Mouse (Mus musculus): ENCODE results near the gene Ebna1bp2. TPM values are rescaled to one million over a fixed set of nuclear protein-coding genes. Genes with fewer than 3 reads are reported as not detected.

Ebna1bp2 gene
- 90.4 and 94.5 TPM in 2 replicates for polyA plus RNA-seq (2015; fragmentation: Nextera tagmentation; extraction: Ambion mirVana)

DNA sequence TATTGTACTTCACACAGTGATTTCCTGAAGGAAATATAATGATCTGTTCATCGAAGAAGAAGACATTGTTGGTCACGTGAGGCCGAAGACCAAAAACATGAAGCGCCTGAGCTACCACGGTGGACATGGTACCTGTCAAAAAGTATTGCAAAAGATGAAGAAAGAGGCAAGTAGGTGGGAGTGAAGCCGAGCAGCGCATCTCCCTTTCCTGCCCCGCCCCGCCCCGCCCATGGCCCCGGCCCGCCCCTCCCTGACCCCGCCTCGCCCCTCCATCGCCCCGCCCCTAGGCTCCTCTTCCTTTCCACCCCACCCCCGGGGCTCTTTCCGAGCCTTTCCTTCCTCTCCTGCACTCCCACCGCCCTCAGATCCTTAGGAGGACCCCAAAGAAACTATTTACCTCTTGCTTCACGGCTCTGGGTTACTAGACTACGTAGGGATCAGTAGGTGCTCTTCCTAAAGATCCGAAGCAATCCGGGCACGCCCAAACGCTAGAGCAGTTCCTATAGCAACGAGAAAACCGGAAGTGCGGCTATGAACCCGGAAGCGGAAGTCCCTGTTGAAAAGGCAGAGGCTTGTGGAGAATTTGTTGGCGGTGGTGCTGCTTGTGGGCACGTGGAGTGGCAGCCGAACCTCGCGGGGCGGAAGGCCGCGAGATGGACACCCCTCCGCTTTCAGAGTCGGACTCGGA is at the start of gene Ebna1bp2, which contains the start of gene Cfap57:
Ebna1bp2 (plus strand) TSS at position 521 of the 688 bp plus-strand sequence.
Cfap57 (minus strand) TSS at position 499 of the 688 bp plus-strand sequence.
- DNase-seq (ENCODE audit: low spot score) (peak; percentile 88), ATAC-seq (ENCODE audit: low FRiP score, low TSS enrichment) (peak; percentile 93)
- peak within 1 kb of the TSS; percentile 91 for H3K4me2 ChIP-seq (replicated peaks; ENCODE audit: low read depth)
- no peaks in the 10 kb centered on the region for H3K27me3 ChIP-seq (ENCODE audit: control insufficient read depth, insufficient read depth, low read length)
- H3K4me1 ChIP-seq (replicated peaks; ENCODE audit: control insufficient read depth, insufficient read depth): no peaks in the 10 kb centered on the region
- no peaks in the 10 kb centered on the region for H3K9me3 ChIP-seq (ENCODE audit: control insufficient read depth, low read length)
- TF ChIP-seq CTCF (IDR thresholded peaks at IDR 0.05; ENCODE audit: low read depth) (no peak), EP300 (optimal IDR thresholded peaks at IDR 0.05) (no peak)
- WGBS: 1% methylated on average over 41 of the region's 41 CpGs
- H3K9ac ChIP-seq (ENCODE audit: low read length): peak within 1 kb of the TSS; percentile 81
- peaks cover 16% of the 10 kb centered on the region for H3K36me3 ChIP-seq (ENCODE audit: control insufficient read depth, insufficient read depth, low read length)
- 0 out of 2 replicates have a peak within 1 kb of the TSS, but pooled peaks have one; percentile 35 for H3K27ac ChIP-seq (replicated peaks)
- H3K4me3 ChIP-seq (ENCODE audit: low read depth, low read length): peak within 1 kb of the TSS; percentile 76

DNA sequence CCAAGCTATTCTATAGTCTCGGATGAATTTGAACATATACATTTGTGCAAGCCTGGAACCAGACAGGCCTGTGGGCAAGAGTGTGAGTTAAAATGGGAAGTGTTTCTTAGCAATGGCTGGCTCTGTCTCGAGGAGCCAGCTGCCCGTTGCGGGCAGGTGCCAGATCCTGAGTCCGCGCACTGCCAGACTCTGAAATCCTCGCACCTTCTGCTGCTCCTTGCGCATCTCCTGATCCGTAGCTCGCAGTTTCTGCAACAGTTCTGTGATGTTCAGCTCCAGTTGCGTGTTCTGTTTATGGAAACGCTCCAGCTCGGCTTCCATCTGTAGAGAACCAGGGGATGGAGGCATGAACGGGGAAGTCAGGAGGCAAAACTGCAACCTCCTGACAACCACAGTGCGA is 49.2 kb upstream of the Ebna1bp2 start:
- DNase-seq (ENCODE audit: low spot score) (no peak), ATAC-seq (ENCODE audit: low FRiP score, low TSS enrichment) (no peak)
- no peak overlapping the region for H3K4me3 ChIP-seq (ENCODE audit: low read depth, low read length)
- 78% methylated on average over 15 of the region's 15 CpGs for WGBS
- no peaks in the 10 kb centered on the region for H3K9me3 ChIP-seq (ENCODE audit: control insufficient read depth, low read length)
- no peaks in the 10 kb centered on the region for H3K4me1 ChIP-seq (replicated peaks; ENCODE audit: control insufficient read depth, insufficient read depth)
- no peak overlapping the region for H3K27ac ChIP-seq (replicated peaks)
- TF ChIP-seq CTCF (IDR thresholded peaks at IDR 0.05; ENCODE audit: low read depth) (no peak), EP300 (optimal IDR thresholded peaks at IDR 0.05) (no peak)
- no peaks in the 10 kb centered on the region for H3K27me3 ChIP-seq (ENCODE audit: control insufficient read depth, insufficient read depth, low read length)
- H3K36me3 ChIP-seq (ENCODE audit: control insufficient read depth, insufficient read depth, low read length): no peaks in the 10 kb centered on the region
- no peak overlapping the region for H3K9ac ChIP-seq (ENCODE audit: low read length)
- H3K4me2 ChIP-seq (replicated peaks; ENCODE audit: low read depth): no peak overlapping the region

DNA sequence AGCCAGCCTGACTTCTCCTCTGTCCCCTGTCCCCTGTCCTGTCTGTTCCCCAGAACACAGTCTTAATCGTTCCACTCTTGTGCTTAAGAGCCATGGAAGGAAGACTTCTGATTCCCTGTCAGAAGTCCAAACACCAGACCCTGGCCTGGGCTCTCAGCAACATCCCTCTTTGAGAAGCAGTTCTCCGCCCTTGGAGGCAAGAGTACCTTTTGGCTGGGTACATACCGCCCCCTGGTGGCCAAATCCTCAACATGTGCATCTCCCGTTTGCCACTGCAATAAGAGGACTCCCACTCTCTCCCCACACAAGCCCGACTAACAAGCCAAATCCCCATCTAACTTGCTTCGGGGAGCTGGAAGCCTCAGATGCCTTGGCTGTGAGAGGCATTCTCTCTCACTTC is 44.5 kb upstream of the Ebna1bp2 start:
- WGBS: 4% methylated on average over 6 of the region's 6 CpGs
- Histone ChIP-seq H3K27ac (replicated peaks) (no peak overlapping the region), H3K9ac (ENCODE audit: low read length) (no peak overlapping the region), H3K9me3 (ENCODE audit: control insufficient read depth, low read length) (no peaks in the 10 kb centered on the region), H3K36me3 (ENCODE audit: control insufficient read depth, insufficient read depth, low read length) (no peaks in the 10 kb centered on the region), H3K4me2 (replicated peaks; ENCODE audit: low read depth) (no peak overlapping the region), H3K27me3 (ENCODE audit: control insufficient read depth, insufficient read depth, low read length) (no peaks in the 10 kb centered on the region), H3K4me3 (ENCODE audit: low read depth, low read length) (no peak overlapping the region), H3K4me1 (replicated peaks; ENCODE audit: control insufficient read depth, insufficient read depth) (no peaks in the 10 kb centered on the region)
- DNase-seq (ENCODE audit: low spot score) (peak; percentile 84), ATAC-seq (ENCODE audit: low FRiP score, low TSS enrichment) (peak; percentile 55; the same call in 1 of the 2 replicates)
- peak; percentile 92 for TF ChIP-seq CTCF (IDR thresholded peaks at IDR 0.05; ENCODE audit: low read depth)
- no peak for TF ChIP-seq EP300 (optimal IDR thresholded peaks at IDR 0.05)

DNA sequence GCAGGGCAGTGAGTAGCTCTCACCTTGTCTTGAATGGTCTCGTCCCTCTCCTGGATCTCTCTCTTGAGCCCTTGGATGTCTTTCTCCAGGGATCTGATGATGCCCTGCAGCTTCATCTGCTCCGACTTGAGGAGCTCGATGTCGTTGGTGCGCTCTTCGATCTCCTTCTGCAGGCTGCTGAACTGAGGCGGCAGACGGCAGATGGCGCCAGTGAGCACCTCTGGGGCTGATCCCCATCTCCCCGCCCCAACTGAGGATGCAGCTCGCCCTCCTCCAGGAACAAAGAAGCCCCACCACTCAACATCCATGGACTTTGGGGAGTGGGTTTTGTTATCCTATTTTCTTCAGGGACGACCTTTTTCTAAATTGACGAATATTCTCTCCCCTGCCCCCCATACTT is 41.3 kb upstream of the Ebna1bp2 start:
- Histone ChIP-seq H3K27ac (replicated peaks) (no peak overlapping the region), H3K9ac (ENCODE audit: low read length) (no peak overlapping the region), H3K27me3 (ENCODE audit: control insufficient read depth, insufficient read depth, low read length) (no peaks in the 10 kb centered on the region), H3K9me3 (ENCODE audit: control insufficient read depth, low read length) (no peaks in the 10 kb centered on the region), H3K4me3 (ENCODE audit: low read depth, low read length) (no peak overlapping the region), H3K36me3 (ENCODE audit: control insufficient read depth, insufficient read depth, low read length) (no peaks in the 10 kb centered on the region), H3K4me2 (replicated peaks; ENCODE audit: low read depth) (no peak overlapping the region), H3K4me1 (replicated peaks; ENCODE audit: control insufficient read depth, insufficient read depth) (no peaks in the 10 kb centered on the region)
- DNase-seq (ENCODE audit: low spot score) (peak; percentile 47), ATAC-seq (ENCODE audit: low FRiP score, low TSS enrichment) (no peak)
- WGBS: 50% methylated on average over 13 of the region's 13 CpGs
- TF ChIP-seq CTCF (IDR thresholded peaks at IDR 0.05; ENCODE audit: low read depth) (peak; percentile 69), EP300 (optimal IDR thresholded peaks at IDR 0.05) (no peak)

DNA sequence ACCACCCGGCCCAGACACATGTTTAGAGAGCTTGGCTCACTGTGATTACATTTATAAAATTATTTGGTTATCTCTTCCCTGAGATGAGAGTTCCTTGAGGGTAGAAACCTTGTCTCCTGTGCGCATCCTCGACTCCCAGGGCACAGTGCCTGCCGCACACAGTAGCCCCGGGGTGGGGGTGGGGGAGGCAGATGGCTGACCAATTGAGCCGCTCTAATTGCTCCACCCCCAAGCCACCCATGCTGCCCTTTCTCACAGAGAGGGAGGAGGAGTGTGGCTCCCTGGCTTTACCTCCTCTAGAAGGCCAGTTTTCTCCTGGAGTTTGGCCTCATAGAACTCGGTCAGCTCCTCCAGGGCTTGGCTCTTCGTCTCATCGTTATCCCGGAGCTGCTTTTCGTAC is 39.1 kb upstream of the Ebna1bp2 start:
- DNase-seq (ENCODE audit: low spot score): no peak
- Histone ChIP-seq H3K36me3 (ENCODE audit: control insufficient read depth, insufficient read depth, low read length) (no peaks in the 10 kb centered on the region), H3K4me3 (ENCODE audit: low read depth, low read length) (no peak overlapping the region), H3K27me3 (ENCODE audit: control insufficient read depth, insufficient read depth, low read length) (no peaks in the 10 kb centered on the region), H3K9ac (ENCODE audit: low read length) (no peak overlapping the region), H3K4me2 (replicated peaks; ENCODE audit: low read depth) (no peak overlapping the region), H3K27ac (replicated peaks) (no peak overlapping the region), H3K4me1 (replicated peaks; ENCODE audit: control insufficient read depth, insufficient read depth) (no peaks in the 10 kb centered on the region), H3K9me3 (ENCODE audit: control insufficient read depth, low read length) (no peaks in the 10 kb centered on the region)
- ATAC-seq (ENCODE audit: low FRiP score, low TSS enrichment): no peak
- TF ChIP-seq CTCF (IDR thresholded peaks at IDR 0.05; ENCODE audit: low read depth) (no peak), EP300 (optimal IDR thresholded peaks at IDR 0.05) (no peak)
- WGBS: 48% methylated on average over 11 of the region's 11 CpGs

DNA sequence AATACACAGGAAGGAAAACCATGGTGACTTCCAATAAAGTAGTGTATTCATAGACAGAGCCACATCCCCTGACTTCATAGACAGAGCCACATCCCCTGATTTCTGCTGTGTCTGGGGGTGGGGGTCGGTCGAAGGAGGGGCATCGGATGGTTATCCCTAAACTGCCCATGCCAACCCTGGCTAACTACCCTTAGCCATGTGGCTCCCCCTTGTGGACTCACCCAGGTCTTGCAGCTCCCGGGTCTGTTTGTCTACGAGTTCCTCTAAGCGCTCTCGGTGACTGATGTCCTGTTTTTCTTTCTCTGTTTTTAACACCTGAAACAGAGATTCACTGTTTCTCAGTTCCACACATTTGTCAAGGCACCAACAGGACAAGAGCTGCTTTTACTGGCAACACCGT is 38.0 kb upstream of the Ebna1bp2 start:
- Histone ChIP-seq H3K4me2 (replicated peaks; ENCODE audit: low read depth) (no peak overlapping the region), H3K9me3 (ENCODE audit: control insufficient read depth, low read length) (no peaks in the 10 kb centered on the region), H3K4me1 (replicated peaks; ENCODE audit: control insufficient read depth, insufficient read depth) (no peaks in the 10 kb centered on the region), H3K27me3 (ENCODE audit: control insufficient read depth, insufficient read depth, low read length) (no peaks in the 10 kb centered on the region), H3K9ac (ENCODE audit: low read length) (no peak overlapping the region), H3K36me3 (ENCODE audit: control insufficient read depth, insufficient read depth, low read length) (no peaks in the 10 kb centered on the region), H3K27ac (replicated peaks) (no peak overlapping the region), H3K4me3 (ENCODE audit: low read depth, low read length) (no peak overlapping the region)
- no peak for TF ChIP-seq EP300 (optimal IDR thresholded peaks at IDR 0.05)
- peak; percentile 22; the same call in 1 of the 2 replicates for TF ChIP-seq CTCF (IDR thresholded peaks at IDR 0.05; ENCODE audit: low read depth)
- no peak for DNase-seq (ENCODE audit: low spot score)
- WGBS: 89% methylated on average over 8 of the region's 8 CpGs
- ATAC-seq (ENCODE audit: low FRiP score, low TSS enrichment): no peak

Measured in stomach, postnatal 0 days (tissue).